Mouse (Mus musculus) lung, postnatal 25 days (tissue): ENCODE results near the gene Cs.

ENCODE experiments used
- DNase-seq: peaks from one replicate; pipeline ENCODE4 v3.0.0; 2022; ENCODE audit warnings: low spot score

Cs gene

GRCm38 (mm10) chr10:128335582-128335981, 2.0 kb upstream of the Cs start:
- peak; percentile 85 for DNase-seq

- DNase-seq: no peak
Measured at GRCm38 (mm10) chr10:128336195-128336594, 1.3 kb upstream of the Cs start.

DNA sequence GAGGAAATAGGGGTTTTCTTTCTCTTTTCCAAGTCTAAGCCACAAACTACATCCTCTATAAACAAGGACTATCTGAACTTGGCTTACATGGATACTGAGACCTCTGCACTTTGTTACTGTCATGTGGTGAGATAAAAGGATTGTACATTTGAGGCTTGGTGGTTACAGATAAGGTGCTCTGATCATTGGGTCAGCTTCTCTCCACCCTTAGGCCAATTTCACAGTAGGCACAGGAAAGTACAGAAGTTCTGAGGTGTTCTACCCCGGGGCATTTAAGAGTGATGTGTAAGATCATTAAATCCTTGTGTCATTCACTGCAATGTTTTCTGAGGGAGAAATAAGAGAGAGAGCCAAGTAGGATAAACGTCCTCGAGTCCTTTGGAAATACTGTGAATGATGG, 937 bp upstream of the Cs start:
- DNase-seq: no peak

DNA sequence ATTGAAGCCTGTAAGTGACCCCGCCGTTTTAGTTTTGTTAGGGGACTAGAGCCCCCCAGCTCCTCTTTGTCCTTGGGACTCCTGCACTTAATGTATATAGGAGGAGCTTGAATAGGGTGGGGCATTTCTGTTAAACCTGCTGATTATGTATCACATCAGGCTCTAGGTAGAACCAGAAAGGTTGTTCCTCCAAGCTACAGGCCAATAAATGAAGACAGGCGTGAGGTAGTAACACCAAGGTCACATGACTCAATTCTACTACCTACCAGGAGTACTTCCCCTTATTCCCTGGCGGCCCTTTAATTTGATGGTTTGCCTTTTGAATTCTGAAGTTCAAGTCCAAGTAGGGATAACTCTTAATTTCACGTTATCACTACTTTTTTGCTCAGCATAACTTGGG, 881 bp downstream of the Cs start:
- DNase-seq: no peak

GRCm38 (mm10) chr10:128338948-128339347, 1.4 kb downstream of the Cs start:
- no peak for DNase-seq

DNA sequence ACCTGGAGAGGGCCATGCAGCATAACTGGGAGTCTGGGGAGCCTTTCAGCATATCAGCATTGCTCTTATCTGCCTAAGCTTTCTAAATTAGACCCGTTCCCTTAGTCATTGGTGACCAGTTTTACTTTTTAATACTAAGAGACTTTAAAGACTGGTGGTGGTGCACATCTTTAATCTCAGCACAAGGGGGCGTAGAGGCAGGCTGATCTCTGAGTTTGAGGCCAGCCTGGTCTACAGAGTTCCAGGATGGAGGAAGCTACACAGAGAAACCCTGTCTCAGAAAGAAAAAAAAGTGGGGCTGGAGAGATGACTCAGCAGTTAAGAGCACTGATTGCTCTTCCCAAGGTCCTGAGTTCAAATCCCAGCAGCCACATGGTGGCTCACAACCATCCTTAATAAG, 2.7 kb downstream of the Cs start:
- no peak for DNase-seq

DNA sequence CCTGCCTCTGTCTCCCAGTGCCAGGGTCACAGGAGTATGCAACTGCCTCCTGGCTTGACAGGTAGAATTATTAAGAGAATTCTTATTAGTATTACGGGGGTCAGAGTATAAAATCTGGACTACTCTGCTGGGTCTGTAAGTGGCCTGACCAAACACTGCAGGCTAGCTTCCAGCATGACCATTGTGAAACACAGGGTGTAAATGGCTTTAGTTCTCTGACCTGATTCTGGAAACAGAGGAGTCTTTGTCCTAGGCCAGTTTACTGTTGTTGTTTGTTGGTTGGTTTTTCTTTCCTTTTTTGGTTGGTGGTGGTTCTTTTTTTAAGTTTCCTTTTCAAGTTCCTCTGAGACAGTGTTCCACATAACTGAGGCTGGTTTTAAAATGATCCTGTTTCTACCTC, 5.9 kb downstream of the Cs start:
- DNase-seq: no peak

DNA sequence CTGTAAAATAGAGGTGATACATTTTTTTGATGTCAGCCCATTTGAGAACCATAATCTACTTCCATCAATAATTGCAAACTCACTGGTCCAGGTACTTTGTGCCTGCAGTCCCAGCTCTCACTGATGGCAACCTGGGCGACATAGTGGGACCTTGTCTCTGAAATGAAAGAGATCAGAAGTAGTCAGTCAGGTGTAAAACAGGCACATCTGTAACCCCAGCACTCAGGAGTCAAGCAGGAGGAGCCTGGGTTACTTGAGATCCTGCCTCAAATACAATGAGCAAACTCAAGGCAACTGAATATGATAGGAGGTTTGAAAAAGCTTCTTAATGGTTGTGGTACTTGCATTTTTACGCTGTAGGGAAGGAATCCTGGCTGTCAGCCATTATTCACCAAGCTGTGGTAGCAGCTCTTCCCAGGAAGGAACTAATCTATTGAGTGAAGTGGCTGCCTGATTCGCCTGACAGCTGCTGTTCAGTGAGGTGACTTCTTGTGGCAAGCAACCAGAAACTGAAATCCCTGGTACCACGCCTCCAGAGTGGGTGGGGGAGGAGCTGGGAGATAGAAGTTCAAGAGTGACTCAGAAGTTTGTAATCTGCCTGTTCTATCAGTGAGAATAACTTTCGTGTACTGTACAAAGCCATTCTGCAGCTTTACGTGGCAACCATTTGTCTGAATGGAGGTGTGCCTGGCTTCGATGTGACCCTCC, 7.2 kb downstream of the Cs start:
- peak; percentile 88 for DNase-seq

DNA sequence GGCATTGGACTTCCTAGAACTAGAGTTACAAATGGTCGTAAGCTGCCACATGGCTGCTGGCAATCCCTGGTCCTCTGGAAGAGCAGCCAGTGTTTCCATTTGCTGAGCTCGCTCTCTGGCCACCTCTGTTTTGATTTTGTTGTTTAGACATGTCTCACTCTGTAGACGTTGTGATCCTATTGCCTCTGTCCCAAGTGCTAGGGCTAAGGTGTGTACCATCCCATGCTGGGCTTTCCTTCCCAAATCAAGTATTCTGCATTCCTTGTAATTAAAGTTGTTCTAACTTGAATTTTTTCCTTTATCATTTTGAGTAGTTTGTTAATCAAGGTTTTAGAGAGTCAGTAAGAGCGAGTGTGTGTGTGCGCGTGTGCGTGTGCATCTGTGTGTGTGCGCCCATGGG, 10.0 kb downstream of the Cs start:
- no peak for DNase-seq

DNA sequence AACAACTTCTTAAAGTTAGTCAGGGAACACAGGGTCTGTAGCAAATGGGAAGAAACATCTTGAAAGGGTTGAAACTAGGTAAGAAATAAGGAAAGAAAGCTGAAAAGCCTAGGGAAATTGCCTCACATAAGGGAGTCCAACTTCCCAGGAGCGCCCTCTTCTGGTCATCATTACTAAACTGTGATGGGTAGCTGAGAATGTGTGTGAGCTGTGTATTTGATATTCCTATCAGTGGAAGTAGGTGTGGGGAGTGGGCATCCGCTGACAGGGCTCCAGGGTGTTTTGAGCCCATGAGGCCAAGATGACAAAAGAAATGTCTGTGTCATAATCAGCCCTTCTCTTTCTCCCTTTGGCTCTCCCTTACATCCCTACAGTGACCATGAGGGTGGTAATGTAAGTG, 21.3 kb downstream of the Cs start:
- peak; percentile 71 for DNase-seq

DNA sequence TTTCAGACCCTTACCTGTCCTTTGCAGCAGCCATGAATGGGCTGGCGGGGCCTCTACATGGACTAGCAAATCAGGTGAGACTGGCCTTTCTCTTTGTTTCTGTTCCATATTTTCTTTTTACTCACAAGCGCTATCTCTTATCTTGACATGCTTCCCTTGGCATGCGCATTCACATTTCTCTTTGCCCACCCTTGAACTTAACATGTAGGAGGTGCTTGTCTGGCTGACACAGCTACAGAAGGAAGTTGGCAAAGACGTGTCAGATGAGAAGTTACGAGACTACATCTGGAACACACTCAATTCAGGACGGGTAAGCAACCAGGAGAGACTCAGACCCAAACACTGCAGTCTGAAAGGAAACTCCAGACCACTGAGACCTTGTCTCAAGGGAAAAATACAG, 21.7 kb downstream of the Cs start:
- DNase-seq: no peak

DNA sequence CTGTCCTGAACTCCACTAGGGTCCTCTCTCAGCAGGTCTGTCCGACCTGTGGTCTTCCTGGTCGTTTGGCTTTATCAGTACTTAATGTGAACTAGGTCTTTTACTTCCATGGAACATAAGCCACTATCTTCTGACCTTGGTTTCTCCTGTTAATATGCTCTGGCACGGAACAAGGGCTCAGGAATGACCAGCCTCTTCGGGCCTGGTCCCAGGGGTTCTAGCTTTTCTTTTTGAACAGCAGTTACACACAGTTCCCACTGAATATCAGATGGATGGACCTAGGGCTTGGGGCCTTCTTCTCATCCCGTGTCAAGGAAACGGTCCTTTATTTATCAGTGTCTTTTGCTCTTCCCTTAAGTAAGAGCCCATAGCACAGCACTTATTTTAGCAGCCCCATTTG, 24.3 kb downstream of the Cs start:
- no peak for DNase-seq

DNA sequence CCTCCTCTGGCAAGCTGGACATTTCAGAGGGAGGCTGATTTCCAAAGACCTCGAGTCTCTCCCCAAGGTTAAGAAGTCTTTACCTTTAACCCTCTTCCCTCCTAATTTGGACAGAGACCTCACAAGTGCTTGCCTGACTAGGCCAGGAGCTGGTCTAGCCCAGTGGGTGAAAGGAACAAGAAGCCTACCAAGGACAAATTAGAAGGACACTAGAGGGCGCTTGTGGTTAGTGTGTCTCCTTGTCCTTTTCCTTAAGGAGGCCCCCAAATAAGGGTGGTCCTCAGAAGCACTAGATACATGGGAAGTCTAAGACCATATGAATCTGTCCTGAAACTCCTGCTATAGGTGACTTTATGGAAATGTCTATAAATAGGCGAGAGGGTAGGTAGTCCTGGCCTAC, 25.0 kb downstream of the Cs start:
- no peak for DNase-seq

GRCm38 (mm10) chr10:128367899-128368401, 30.4 kb downstream of the Cs start:
- DNase-seq: no peak

DNA sequence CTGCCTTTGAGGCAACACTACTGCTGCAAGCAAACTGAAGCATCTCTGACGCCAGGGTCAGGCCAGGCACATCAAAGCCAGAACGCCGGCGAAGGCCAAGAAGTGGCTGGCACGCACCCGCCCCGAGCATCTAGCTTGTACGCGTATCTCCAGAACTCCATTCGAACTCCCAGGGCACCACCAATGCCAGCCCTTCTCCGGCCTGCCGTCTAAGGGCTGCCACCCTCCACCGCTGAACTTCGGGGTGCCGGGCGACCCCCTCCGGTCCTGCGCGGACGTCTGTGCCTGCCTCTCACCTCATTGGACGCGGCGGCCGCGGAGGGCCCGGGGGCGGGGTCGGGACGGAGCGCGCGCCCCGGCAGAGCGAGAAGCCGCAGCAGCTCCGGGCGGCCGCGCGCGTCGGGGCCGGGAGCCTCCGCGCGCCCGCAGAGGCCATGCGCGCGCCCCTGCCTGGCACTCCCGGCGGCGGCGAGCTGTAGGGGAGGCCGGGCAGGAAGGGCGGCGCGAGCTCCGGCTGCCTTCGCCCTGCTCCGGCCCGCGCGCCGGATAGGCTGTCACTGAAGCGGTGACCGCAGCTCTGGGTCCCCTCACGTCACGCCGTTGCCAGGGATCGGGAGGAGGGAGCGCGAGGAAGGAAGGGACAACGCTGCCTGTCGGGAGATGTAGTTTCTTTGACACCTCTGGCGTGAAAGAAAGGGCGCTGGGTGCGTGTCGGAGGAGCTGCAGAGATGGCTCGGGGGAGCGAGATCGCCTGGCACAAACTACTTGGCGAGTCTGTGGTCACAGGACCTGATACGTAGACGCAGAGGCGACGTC, 31.1 kb downstream of the Cs start, which contains the start of gene Coq10a:
Coq10a (minus strand) TSS at position 596 of the 816 bp plus-strand sequence.
- DNase-seq: peak; percentile 95

DNA sequence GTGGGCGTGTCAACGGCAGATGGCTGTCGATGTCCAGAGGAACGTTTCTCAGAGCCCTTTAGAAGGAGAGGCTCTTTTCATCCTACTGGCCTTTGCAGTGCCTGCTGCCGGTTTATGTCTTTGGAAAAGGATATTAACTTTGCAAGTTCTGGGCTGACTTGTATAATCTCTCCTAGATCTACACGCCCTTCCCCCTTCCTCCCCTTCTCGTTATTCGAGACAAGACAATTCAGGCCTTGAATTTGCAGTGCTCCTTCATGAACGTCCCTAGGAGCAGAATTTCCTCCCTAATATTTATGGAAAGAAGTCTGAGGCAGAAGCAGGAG, 31.6 kb downstream of the Cs start:
- no peak for DNase-seq

DNA sequence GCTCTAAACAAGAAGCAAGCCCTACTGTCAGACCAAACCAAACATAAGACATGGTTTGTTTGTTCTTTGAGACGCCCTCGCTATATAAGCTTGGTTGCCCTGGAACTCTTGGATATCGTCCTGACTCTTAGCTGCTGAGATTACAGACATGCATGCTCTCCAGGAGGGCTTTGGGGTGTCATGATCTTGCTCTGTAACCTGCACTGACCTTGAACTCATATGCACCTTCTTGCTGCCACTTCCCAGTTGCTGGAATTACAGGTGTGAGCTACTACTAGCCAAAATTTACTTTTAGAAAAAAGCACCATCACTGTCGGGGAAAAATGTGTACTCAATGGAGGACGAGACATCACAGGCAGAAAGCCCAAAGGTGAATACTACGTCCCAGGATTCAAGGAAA, 32.1 kb downstream of the Cs start:
- no peak for DNase-seq

- DNase-seq: no peak
Measured at GRCm38 (mm10) chr10:128370021-128370420, 32.5 kb downstream of the Cs start.

GRCm38 (mm10) chr10:128370601-128371000, 33.1 kb downstream of the Cs start:
- no peak for DNase-seq

GRCm38 (mm10) chr10:128372142-128372541, 34.6 kb downstream of the Cs start:
- DNase-seq: no peak

DNA sequence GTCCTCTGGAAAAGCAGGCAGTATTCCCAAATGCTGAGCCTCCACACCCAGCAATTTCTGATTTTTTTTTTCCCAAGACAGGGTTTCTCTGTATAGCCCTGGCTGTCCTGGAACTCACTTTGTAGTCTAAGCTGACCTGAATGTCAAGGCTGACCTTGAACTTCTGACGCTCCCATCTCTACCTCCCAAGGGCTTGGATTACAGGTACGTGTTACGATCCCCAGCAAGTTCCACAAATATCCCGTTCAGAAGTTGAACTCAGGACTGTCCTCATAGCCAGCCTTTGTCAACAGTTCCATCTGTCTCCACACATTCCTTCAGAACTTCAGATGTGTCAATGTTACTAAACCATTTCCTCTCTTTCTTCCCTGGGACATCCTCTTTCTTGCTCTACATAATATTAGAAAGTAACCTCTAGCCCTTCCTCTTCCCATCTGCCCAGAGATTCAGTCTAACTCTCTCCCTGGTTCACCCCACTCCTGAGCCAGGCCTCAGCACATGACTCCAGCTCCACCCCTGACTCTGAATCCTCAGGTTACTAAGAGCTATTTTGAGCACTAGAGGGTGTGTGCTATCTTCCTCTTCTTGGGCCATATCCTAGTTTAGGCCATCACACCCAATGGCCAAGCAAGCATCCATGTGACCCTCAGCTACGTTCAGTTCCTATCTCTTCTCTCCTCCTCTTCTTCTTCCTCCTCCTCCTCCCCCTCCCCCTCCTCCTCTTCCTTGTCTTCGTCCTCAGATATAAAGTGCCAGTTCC, 35.6 kb downstream of the Cs start:
- peak; percentile 54 for DNase-seq

DNA sequence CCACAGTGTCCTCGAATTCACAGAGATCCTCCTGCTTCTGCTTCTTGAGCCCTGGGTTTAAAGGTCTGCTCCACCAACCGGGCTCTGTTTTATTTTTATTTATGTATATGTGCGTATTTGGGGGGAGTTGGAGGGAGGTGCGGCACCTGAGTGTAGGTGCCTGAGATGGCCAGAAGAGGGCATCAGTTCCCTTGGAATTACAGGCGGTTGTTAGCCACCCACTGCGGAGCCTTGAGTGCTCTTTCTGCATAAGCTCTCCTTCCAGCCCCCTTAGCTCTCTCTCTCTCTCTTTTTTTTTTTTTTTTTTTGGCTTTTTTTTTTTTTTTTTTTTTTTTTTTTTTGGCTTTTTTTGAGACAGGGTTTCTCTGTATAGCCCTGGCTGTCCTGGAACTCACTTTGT, 36.9 kb downstream of the Cs start:
- DNase-seq: no peak

DNA sequence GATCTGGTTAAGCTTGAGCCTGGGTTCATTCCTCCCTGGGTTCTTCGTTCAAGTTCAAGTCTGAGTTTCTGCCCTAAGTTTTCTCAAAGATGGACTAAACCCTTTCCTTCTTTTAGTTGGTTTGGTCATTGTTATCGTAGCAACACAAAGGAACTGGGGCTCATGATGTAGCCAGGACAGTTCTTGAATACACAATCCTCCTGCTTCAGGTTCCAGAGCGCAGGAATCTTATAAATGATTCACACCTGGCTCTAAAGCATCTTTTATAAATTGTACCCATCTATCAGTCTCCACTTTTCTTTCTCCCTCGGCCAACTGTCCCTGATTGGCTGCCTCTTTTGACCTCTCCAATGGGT, 38.5 kb downstream of the Cs start:
- DNase-seq: no peak
